Mouse (Mus musculus): ENCODE data around the gene Itpr1.
"Not testable (repeated sequence)": the region's sequence is repeated elsewhere in the genome, so short reads cannot be mapped to it uniquely, and the experiment has no call there.

The Itpr1 gene

GRCm38 (mm10) chr6:108557576-108558322, 344.9 kb downstream of the Itpr1 start:
- no peak for DNase-seq

DNA sequence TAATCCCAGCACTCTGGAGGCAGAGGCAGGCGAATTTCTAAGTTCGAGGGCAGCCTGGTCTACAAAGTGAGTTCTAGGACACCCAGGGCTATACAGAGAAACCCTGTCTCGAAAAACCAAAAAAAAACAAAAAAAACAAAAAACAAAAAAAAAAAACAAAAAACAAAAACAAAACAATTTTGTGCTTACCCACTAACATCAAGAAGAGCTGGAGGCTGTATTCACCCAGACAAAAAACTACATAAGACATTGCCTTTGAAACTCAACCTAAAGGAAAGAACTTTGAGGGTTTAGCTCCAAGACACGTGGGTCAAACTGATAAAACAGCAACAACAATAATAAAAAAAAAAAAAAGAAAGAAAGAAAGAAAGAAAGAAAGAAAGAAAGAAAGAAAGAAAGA, 346.3 kb downstream of the Itpr1 start:
- DNase-seq, result not testable (repeated sequence)

DNA sequence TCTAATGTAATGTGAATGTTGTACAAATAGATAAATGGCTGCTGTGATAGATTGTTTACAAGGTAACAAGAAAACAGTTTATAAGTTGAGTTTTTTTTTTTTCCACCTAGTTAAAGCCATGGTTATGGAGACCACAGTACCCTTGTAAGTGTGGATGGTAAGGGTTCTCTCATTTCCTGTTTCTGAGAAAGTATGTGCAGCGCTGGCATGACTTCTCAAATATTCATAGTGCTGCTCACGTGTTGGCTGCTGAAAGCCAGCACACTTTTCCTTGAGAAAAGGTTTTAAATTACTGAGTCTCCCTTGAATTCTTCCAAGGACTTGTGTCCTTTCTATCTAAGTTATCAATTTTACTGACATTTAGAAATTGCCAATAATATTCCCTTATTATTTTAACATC, 350.1 kb downstream of the Itpr1 start:
- no peak for DNase-seq

GRCm38 (mm10) chr6:108565447-108565846, 352.6 kb downstream of the Itpr1 start:
- not testable (repeated sequence) for DNase-seq

DNA sequence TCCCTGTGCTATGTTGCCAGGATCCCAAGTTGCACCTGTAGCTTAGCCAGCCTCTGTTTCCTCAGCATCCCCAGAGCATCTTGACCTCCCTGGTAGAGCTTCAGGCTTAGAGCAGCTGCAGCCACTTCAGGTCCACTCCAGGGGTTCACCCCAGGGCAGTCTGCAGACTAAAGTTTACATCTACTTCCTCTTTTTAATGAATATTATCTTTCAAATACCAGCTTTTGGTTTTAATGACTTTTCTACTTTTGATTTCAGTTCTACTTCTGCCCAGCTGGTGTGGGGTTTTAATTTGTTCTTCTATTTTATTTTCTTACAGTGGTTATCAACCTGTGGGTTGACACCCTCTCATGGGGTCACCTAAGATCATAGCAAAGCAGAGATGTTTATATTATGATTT, 353.7 kb downstream of the Itpr1 start:
- no peak for DNase-seq

DNA sequence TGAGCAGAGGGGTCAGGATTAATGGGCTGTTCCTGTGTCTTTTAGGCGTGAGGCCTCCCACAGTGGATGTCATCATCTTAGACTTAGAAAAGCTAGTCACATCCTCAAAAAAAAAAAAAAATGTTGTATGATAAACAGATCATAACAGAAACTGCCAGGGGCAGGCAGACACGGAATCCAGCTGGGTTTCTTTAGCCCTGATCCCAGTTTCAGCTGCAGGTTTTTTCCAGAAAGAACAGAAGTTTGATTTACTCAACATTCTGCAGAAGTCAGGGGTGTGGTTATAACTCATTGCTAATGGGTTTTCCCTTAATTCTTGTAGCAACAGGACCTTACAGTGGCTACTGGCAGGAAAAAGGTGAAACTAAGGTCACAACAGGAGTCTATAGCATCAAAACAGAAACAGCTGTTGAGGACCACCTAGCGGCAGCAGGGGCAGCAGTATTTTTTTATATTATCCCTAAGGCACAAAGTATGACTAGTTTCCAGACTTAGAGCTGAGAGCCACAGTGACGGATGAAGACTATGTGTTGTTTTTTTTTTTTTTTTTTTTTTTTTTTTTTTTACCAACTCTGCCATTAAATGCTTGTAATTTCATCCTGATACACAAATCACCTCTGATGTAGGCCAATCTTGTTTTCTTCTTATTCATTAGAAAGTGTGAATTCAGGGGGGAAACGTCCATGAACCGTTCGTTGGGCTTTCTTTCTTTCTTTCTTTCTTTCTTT, 356.7 kb downstream of the Itpr1 start:
- peak; percentile 58 for DNase-seq

DNA sequence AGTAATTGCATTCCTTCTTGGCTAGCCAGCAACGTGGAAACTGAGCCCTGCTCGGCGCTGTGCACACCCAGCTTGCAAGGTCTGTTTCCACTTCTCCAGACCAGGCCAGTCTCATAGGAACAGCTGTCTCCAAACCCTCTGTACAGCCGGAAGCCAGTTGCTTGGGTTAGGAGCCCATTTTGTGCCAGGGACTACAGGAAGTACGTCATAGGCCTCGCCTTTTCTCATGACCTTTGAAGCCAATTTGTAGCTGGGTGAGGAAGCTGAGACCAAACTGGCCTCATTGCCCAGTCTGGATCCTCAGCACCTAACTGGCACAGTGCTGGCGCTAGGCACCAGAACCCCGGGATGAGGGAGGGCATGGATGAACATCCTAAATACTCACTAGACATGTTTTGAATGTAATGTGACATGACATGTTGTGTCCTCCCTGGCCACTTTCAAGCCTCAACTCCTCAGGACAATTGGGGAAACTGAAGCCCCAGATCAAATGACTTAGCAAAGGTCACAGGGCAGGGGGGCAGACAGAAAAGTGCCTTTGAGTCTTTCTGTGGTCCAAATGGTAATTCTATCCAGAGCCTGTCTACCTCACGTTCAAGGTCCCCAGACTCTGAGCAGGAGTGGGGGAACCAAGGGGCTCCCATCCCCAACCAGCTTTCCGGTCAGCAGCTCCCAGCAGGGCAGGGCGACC, 357.6 kb downstream of the Itpr1 start:
- peak; percentile 82 for DNase-seq

DNA sequence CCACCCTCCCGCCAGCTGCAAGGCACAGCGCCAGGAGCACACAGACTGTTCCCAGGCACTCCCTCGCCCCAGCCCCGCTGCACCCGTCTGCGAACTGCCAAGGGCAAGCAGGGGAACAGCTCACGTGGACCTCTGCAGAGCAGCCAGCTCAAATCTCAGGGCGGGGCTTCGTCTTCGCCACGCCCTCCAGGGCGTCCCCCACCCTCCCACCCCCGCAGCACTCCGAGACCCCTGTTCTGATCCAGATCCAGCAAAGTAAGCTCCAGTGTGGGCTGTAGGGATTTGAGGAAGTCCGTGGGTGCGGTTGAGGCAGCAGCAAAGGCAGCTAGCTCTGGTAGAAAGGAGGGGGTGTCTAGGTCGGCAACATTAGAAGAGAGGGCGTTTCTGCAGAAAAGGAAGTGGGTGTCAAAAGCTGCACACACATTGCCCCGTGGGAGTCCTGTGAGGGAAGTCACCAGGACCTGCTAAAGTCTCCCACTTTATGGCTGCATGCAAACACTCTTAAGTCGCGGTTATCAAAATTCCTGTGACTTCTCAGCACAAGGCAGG, 358.2 kb downstream of the Itpr1 start:
- peak; percentile 94 for DNase-seq

GRCm38 (mm10) chr6:108572646-108573045, 359.8 kb downstream of the Itpr1 start:
- peak; percentile 25 for DNase-seq

- DNase-seq, result no peak
Measured at GRCm38 (mm10) chr6:108577056-108577455, 364.2 kb downstream of the Itpr1 start.

DNA sequence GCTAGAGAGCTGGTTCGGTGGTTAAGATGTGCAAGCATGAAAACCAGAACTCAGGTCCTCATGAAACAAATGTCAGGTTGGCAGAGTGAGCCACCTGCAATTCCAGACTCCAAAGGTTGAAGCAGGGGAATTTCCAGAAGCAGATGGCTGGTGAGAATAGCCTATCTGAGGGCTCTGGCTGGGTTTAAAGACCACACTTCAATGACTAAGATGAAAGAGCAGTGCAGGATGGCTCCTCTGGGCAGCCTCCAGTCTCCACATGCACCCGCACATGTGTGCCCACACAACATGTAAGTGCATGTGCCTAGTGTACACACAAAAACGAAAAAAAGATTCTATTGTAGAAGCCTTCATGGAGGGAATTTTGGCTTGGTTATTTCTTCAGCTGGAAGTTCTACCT, 375.5 kb downstream of the Itpr1 start:
- DNase-seq, result no peak

DNA sequence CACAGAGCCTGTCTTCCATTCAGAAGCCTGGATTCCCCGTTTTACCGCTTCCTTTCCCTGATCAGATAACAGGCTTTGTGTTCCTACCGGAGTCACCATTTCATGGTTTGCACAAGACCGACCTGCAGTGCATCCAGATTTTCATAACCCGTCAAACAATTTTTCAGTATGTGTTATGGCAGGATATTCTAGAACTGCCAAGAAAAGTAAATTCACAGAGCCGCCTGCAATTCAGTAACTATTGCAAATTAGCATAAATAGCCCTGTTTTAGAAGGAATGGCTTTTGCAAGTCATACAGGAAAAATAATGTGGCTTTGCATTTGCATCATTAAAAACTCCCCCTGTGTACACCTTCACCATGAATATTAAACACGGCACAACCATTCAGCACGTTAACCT, 379.3 kb downstream of the Itpr1 start:
- no peak for DNase-seq

DNA sequence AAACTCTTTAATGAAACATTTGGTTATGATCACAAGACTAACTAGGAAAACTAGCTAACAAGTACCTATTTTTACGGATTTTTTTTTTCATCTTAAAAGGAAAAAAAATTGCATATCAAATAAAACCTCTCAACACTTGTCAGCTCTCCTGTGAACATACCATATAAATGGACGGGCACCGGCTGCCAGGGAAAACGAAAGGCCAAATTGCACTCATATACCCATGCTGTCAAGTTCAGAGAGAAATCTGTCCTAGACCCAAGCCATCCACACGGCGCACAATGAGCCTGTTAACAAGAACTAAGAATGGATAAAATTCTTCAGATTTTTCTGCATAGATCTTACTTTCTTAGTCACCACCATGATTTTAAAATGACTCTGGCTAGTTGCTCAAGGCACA, 379.7 kb downstream of the Itpr1 start:
- DNase-seq, result no peak

DNA sequence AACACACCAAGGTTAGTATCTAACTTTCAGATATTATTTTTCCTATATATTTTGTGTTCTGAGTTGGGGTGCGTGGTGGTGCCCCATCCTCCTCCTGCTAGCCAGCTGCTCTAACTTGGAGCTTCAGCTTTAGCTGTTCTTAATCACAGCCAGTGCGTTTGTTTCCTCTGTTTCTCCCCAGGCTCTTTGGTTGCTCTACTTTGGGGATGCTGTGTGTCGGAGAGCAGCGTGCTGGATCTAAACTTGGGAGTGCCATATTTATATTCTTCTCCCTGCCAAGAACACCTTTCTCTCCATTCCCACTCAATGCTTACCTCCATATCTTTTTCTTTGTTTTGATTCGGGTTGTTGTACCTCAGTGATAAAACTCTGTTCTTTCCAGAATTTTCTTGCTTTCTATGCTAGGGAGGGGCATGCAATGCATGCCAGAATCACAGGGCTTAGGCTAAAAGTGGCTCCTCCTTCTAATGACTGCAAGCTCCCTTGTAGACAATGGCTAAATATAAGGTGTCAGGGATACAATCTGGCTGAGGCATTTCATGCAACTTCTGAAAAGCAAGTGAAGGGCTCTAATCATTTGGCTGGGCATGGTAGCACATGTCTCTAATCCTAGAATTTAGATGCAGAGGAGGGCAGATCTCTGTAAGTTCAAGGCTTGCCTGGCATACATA, 381.4 kb downstream of the Itpr1 start:
- no peak for DNase-seq

DNA sequence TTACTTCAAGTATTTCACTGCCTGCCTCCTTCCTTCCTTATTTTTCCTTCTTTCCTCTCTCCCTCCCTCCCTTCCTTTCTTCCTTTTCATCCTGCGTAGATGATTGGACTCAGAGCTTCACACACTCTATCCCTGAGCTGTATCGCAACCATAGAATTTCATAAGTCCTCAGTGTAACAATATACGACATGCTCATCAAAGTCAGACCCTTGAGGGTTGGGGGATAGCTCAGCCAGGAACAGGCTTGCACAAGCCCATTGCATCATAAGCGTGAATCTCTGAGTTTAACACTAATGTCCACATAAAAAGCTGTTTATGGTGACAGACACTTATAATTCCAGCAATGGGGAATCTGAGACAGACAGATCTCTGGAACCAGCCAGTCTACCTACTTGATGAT, 385.8 kb downstream of the Itpr1 start:
- DNase-seq, result no peak

DNA sequence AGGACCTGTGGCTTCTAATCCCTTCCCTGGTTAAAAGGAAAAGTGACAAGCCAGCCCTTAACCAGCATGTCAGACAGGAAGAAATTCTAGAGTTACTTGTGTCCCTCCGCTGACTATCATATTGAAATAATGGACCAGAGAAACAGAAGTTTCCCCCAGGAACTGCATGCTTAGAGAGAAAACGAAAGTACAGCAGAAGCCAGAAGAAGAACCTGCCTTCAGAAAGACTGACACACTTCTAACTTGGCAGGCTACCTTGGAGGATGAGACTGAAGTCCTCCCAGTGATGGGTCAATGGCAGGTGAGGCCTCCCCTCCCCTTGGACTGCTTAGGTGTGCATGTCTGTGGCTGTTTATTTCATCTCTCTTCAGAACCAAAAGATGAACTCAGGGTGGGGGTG, 386.4 kb downstream of the Itpr1 start:
- DNase-seq, result no peak
